Mouse (Mus musculus): Measurements from ENCODE around the gene Cass4.

Cass4 gene

GRCm38 (mm10) chr2:172481654-172482385, 88.2 kb downstream of the Cass4 start:
- no peak for DNase-seq (ENCODE audit: low read depth, low spot score)

All from CD4-positive, CD25-positive, alpha-beta regulatory T cell, adult 2 months (primary cell).